Mouse (Mus musculus) neural tube, embryonic 10.5 days (tissue): ENCODE results near the gene Ttll10.

Experiments
- DNase-seq: peaks from one replicate; pipeline ENCODE4 v3.0.0-alpha.2; 2017; ENCODE audit warnings: low spot score; ENCODE audit errors: extremely low spot score

Gene Ttll10

GRCm38 (mm10) chr4:156067256-156067949 is 8.2 kb upstream of the Ttll10 start:
- no peak for DNase-seq

- no peak for DNase-seq
Observed at GRCm38 (mm10) chr4:156065156-156065894, 6.1 kb upstream of the Ttll10 start.

GRCm38 (mm10) chr4:156064510-156064897 is 5.3 kb upstream of the Ttll10 start:
- DNase-seq: no peak

- no peak for DNase-seq
Observed at GRCm38 (mm10) chr4:156063861-156064509, 4.8 kb upstream of the Ttll10 start.

- no peak for DNase-seq
Observed at GRCm38 (mm10) chr4:156059713-156060112, 499 bp upstream of the Ttll10 start.

GRCm38 (mm10) chr4:156058826-156059225 is 388 bp downstream of the Ttll10 start:
- DNase-seq: no peak

GRCm38 (mm10) chr4:156057702-156058101 is 1.5 kb downstream of the Ttll10 start:
- DNase-seq: no peak

GRCm38 (mm10) chr4:156055173-156055572 is 4.0 kb downstream of the Ttll10 start:
- no peak for DNase-seq

GRCm38 (mm10) chr4:156054606-156055005 is 4.6 kb downstream of the Ttll10 start:
- no peak for DNase-seq

GRCm38 (mm10) chr4:156054130-156054529 is 5.1 kb downstream of the Ttll10 start:
- no peak for DNase-seq

GRCm38 (mm10) chr4:156053113-156053512 is 6.1 kb downstream of the Ttll10 start:
- DNase-seq: no peak

GRCm38 (mm10) chr4:156050391-156050980 is 8.7 kb downstream of the Ttll10 start:
- DNase-seq: no peak

- no peak for DNase-seq
Observed at GRCm38 (mm10) chr4:156049779-156050178, 9.4 kb downstream of the Ttll10 start.

GRCm38 (mm10) chr4:156044754-156045153 is 14.5 kb downstream of the Ttll10 start:
- no peak for DNase-seq

- DNase-seq: peak; percentile 34
Observed at GRCm38 (mm10) chr4:156034901-156035300, 24.3 kb downstream of the Ttll10 start.

GRCm38 (mm10) chr4:156034301-156034700 is 24.9 kb downstream of the Ttll10 start:
- DNase-seq: no peak

- peak; percentile 30 for DNase-seq
Observed at GRCm38 (mm10) chr4:156033476-156034119, 25.6 kb downstream of the Ttll10 start.

- DNase-seq: no peak
Observed at GRCm38 (mm10) chr4:156032856-156033255, 26.4 kb downstream of the Ttll10 start.

- peak; percentile 77 for DNase-seq
Observed at GRCm38 (mm10) chr4:156031593-156032391, 27.4 kb downstream of the Ttll10 start.

GRCm38 (mm10) chr4:156031255-156031592 is 28.0 kb downstream of the Ttll10 start:
- no peak for DNase-seq

GRCm38 (mm10) chr4:156030651-156031118 is 28.5 kb downstream of the Ttll10 start:
- no peak for DNase-seq
